In genomic region chr10:130004104-130004503, GRCm38 (mm10) we compare ENCODE assay signal across 33 mouse cellular contexts. TPM values are rescaled to one million over a fixed set of nuclear protein-coding genes. Genes with fewer than 3 reads are reported as not detected.
"Had no signal": no experiment of that assay in that cellular context is flagged by ENCODE, and none has a peak within 500 bp of the region (broad histone marks: within the 10 kb centered on the region; RNA-seq: fewer than 3 reads in every experiment).

No protein-coding gene starts in this region.

RNA-seq across cellular contexts. Expression of gene Olfr820, which starts 8.3 kb away (rescaled TPM):
- total RNA-seq: common myeloid progenitor, adult 5-6 weeks; forebrain, postnatal 0 days; gastrocnemius, adult 18-20 months; gastrocnemius, adult 2 months; gastrocnemius, adult 8-10 months; gastrocnemius, postnatal 10 days; gastrocnemius, postnatal 14 days; gastrocnemius, postnatal 25 days; gastrocnemius, postnatal 36 days; gastrocnemius, postnatal 4 days; granulocyte monocyte progenitor cell, adult 5-6 weeks; heart, adult 18-20 months; heart, adult 2 months; heart, adult 8-10 months had no signal
- polyA plus RNA-seq: cortical plate, adult 2 months; embryonic facial prominence, embryonic 10.5 days; embryonic facial prominence, embryonic 11.5 days; embryonic facial prominence, embryonic 12.5 days; embryonic facial prominence, embryonic 13.5 days; forebrain, embryonic 10.5 days; forebrain, embryonic 11.5 days; forebrain, embryonic 12.5 days; forebrain, embryonic 13.5 days; forebrain, embryonic 14.5 days; forebrain, embryonic 15.5 days; forebrain, embryonic 16.5 days; forebrain, postnatal 0 days; frontal cortex, adult 2 months; gonadal fat pad, adult 2 months; heart, adult 2 months; heart, embryonic 10.5 days; heart, embryonic 11.5 days had no signal

RNA-seq across cellular contexts. Expression of gene Gm10310, which starts 19.2 kb away (rescaled TPM):
- total RNA-seq: common myeloid progenitor, adult 5-6 weeks; forebrain, postnatal 0 days; gastrocnemius, adult 18-20 months; gastrocnemius, adult 2 months; gastrocnemius, adult 8-10 months; gastrocnemius, postnatal 10 days; gastrocnemius, postnatal 14 days; gastrocnemius, postnatal 25 days; gastrocnemius, postnatal 36 days; gastrocnemius, postnatal 4 days; granulocyte monocyte progenitor cell, adult 5-6 weeks; heart, adult 18-20 months; heart, adult 2 months; heart, adult 8-10 months had no signal
- polyA plus RNA-seq: cortical plate, adult 2 months; embryonic facial prominence, embryonic 10.5 days; embryonic facial prominence, embryonic 11.5 days; embryonic facial prominence, embryonic 12.5 days; embryonic facial prominence, embryonic 13.5 days; embryonic facial prominence, embryonic 14.5 days; erythroblast, embryonic 14.5 days; forebrain, embryonic 10.5 days; forebrain, embryonic 11.5 days; forebrain, embryonic 12.5 days; forebrain, embryonic 13.5 days; forebrain, embryonic 14.5 days; forebrain, embryonic 15.5 days; forebrain, embryonic 16.5 days; forebrain, postnatal 0 days; frontal cortex, adult 2 months; gonadal fat pad, adult 2 months; heart, adult 2 months; heart, embryonic 10.5 days; heart, embryonic 11.5 days had no signal

RNA-seq across cellular contexts. Expression of gene Olfr821, which starts 26.0 kb away (rescaled TPM):
- total RNA-seq: common myeloid progenitor, adult 5-6 weeks; forebrain, postnatal 0 days; gastrocnemius, adult 18-20 months; gastrocnemius, adult 2 months; gastrocnemius, adult 8-10 months; gastrocnemius, postnatal 10 days; gastrocnemius, postnatal 14 days; gastrocnemius, postnatal 25 days; gastrocnemius, postnatal 36 days; gastrocnemius, postnatal 4 days; granulocyte monocyte progenitor cell, adult 5-6 weeks; heart, adult 18-20 months; heart, adult 2 months; heart, adult 8-10 months had no signal
- polyA plus RNA-seq: cortical plate, adult 2 months; embryonic facial prominence, embryonic 10.5 days; embryonic facial prominence, embryonic 11.5 days; embryonic facial prominence, embryonic 12.5 days; embryonic facial prominence, embryonic 13.5 days; embryonic facial prominence, embryonic 14.5 days; embryonic facial prominence, embryonic 15.5 days; erythroblast, embryonic 14.5 days; forebrain, embryonic 10.5 days; forebrain, embryonic 11.5 days; forebrain, embryonic 12.5 days; forebrain, embryonic 13.5 days; forebrain, embryonic 14.5 days; forebrain, embryonic 15.5 days; forebrain, embryonic 16.5 days; forebrain, postnatal 0 days; frontal cortex, adult 2 months; gonadal fat pad, adult 2 months; heart, adult 2 months; heart, embryonic 10.5 days; heart, embryonic 11.5 days had no signal

RNA-seq across cellular contexts. Expression of gene Olfr247, which starts 28.2 kb away (rescaled TPM):
- total RNA-seq: common myeloid progenitor, adult 5-6 weeks; forebrain, postnatal 0 days; gastrocnemius, adult 18-20 months; gastrocnemius, adult 2 months; gastrocnemius, adult 8-10 months; gastrocnemius, postnatal 10 days; gastrocnemius, postnatal 14 days; gastrocnemius, postnatal 25 days; gastrocnemius, postnatal 36 days; gastrocnemius, postnatal 4 days; granulocyte monocyte progenitor cell, adult 5-6 weeks; heart, adult 18-20 months; heart, adult 2 months; heart, adult 8-10 months had no signal
- polyA plus RNA-seq: cortical plate, adult 2 months; embryonic facial prominence, embryonic 10.5 days; embryonic facial prominence, embryonic 11.5 days; embryonic facial prominence, embryonic 12.5 days; embryonic facial prominence, embryonic 13.5 days; embryonic facial prominence, embryonic 14.5 days; embryonic facial prominence, embryonic 15.5 days; erythroblast, embryonic 14.5 days; forebrain, embryonic 10.5 days; forebrain, embryonic 11.5 days; forebrain, embryonic 12.5 days; forebrain, embryonic 13.5 days; forebrain, embryonic 14.5 days; forebrain, embryonic 15.5 days; forebrain, embryonic 16.5 days; forebrain, postnatal 0 days; frontal cortex, adult 2 months; gonadal fat pad, adult 2 months; heart, adult 2 months; heart, embryonic 10.5 days; heart, embryonic 11.5 days had no signal

RNA-seq across cellular contexts. Expression of gene Olfr819, which starts 37.0 kb away (rescaled TPM):
- total RNA-seq: common myeloid progenitor, adult 5-6 weeks; forebrain, postnatal 0 days; gastrocnemius, adult 18-20 months; gastrocnemius, adult 2 months; gastrocnemius, adult 8-10 months; gastrocnemius, postnatal 10 days; gastrocnemius, postnatal 14 days; gastrocnemius, postnatal 25 days; gastrocnemius, postnatal 36 days; gastrocnemius, postnatal 4 days; granulocyte monocyte progenitor cell, adult 5-6 weeks; heart, adult 18-20 months; heart, adult 2 months; heart, adult 8-10 months had no signal
- polyA plus RNA-seq: cortical plate, adult 2 months; embryonic facial prominence, embryonic 10.5 days; embryonic facial prominence, embryonic 11.5 days; embryonic facial prominence, embryonic 12.5 days; embryonic facial prominence, embryonic 13.5 days; embryonic facial prominence, embryonic 14.5 days; embryonic facial prominence, embryonic 15.5 days; erythroblast, embryonic 14.5 days; forebrain, embryonic 10.5 days; forebrain, embryonic 11.5 days; forebrain, embryonic 12.5 days; forebrain, embryonic 13.5 days; forebrain, embryonic 14.5 days; forebrain, embryonic 15.5 days; forebrain, embryonic 16.5 days; forebrain, postnatal 0 days; frontal cortex, adult 2 months; gonadal fat pad, adult 2 months; heart, adult 2 months; heart, embryonic 10.5 days; heart, embryonic 11.5 days had no signal
